Mouse (Mus musculus) layer of hippocampus, adult 18-20 months (tissue): ENCODE measurements at regions not wholly inside any gene's neighbourhood (a gene's known extent, or its start where the extent isn't known, plus 50 kb on each side); places are given as distances from the start of the nearest gene placed in this dataset.

Experiments
- DNase-seq, 2 experiments: peaks; one replicate each; pipeline ENCODE4 v3.0.0; 2022; ENCODE audit warnings: low spot score in 2 of 2

GRCm38 (mm10) chr2:128470351-128470750 is 120.7 kb upstream of the Spdye4c start:
- DNase-seq: no peak

DNA sequence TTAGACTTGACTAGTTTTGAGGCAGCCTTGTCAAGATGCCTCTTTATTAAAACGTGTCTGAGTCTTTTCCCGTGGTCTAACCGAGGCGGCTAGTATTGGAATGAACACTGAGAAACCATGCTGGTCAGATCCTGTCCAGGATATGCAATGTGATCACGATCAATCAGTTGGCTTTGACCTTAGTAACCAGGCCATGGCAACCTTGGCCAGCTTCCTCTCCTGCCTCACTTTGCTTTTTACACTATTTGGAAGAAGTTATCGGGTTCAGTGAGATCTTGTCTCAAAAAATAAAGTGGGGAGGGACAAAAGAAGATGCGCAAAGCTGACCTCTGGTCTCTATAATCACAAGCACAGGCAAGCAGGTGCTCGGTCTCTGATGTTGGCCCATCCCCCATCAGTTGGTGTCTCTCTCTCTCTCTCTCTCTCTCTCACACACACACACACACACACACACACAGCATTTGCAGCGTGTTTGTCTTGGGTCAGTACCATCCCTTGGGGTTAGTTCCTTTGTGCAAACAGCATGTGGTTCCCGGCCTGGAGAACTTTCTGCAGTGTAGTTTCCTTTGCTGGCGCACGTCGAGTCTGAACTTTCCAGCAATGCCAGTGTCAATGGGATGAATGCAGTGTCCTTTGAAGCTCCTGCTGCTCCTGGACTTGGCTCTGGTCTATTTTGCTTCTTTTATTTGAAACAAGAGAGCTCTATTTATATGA is 117.6 kb upstream of the Spdye4c start:
- no peak for DNase-seq

DNA sequence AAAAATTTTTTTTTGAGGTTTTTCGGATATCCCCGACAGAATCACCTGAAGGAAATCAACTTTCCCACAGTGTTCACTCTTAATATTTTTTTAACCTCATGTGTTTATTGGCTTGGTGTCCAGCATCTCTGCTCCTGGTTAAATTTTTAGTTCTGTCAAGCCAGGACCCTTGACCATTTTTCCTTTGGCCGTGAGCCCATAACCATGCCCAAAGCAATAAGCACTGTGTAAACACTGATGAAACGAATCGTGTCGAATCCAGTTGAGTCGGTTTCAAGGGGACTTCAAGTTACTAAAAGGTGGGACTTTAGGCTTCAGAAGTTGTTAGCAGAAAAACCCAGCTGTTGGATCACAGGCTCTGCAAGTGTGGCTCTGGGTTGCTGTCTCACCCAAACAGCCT is 117.0 kb upstream of the Spdye4c start:
- no peak for DNase-seq

- DNase-seq: no peak
Observed at GRCm38 (mm10) chr2:128477242-128477641, 113.8 kb upstream of the Spdye4c start.

DNA sequence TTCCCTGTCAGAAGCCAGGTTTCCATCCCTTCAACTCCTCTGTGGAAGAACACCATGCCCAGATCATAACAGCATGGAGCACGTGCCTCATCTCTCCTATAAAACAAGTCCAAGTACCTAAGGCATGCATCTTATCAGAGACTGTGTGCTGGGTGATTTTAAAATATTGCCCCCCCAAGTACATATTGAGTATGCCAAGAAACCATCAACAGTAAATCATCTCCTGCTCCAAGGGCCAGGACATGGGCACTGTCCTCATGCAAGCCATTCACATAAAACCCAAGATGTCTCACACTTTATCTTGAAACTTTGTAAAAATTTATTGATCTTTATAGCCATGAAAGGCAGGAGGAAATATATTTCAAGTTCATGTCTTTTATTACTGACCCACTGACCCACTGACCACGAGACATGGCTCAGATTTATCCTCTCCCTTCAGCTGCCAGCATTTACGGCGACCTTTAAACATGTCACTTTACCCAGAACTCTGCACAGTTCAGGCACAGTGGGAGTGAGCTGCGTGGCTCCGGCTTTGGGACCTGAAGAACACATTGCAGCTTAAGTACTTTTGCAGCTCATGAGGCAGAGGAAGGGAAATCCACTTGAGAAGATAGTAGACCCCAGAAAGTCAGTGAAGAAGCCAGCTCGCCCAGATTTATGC is 99.7 kb upstream of the Spdye4c start:
- no peak for DNase-seq

GRCm38 (mm10) chr2:128493871-128494270 is 97.1 kb upstream of the Spdye4c start:
- no peak for DNase-seq

GRCm38 (mm10) chr2:128497891-128498290 is 93.1 kb upstream of the Spdye4c start:
- no peak for DNase-seq

DNA sequence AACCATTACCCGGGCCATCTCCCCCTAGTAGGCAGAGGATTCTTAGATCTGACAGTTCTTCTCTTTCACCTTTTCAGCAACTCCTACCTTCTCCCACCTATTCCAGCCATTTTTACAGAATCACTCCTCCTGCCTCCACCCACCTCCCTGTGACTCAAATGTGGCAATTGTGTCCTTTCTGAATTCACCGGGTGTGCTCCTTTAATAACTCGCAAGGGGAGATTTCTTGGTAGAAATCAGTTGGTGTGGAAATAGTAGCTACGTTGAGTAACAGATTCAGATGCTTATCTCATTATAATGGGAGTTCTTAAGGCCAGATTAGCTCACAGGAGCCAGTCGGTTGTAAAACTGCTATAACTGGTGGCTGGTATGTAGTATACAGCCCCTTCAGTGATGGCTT is 92.4 kb upstream of the Spdye4c start:
- DNase-seq: no peak

DNA sequence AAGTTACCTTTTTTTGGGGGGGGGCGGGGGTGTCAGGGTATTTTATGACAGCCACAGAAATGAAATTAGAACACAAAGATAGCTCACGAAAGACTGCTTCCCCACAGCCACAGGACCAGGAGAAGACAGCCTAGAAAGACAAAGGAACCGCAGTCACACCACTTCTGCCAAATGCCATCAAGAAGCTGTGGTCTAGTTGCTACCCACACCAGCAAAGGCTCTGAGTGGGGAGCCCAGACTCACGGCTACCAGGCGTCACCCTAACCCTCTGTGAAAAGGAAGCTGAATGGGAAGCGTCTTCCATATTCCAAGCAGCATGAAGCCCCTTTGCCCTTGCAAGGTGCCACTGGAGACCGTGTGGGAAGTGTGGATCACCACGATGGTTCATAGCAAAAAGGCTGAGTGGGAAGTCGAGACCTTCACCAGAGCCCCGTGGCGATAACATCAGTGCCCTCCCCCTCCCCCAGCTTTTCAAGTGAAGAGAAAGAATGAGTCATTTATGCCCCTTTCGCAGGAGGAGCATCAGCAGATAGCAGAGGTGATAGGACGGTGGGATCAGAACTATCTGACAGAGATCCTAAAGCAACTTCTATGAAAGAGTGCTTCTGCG is 91.3 kb upstream of the Spdye4c start:
- no peak for DNase-seq

- no peak for DNase-seq
Observed at GRCm38 (mm10) chr2:128502676-128503075, 88.3 kb upstream of the Spdye4c start.

DNA sequence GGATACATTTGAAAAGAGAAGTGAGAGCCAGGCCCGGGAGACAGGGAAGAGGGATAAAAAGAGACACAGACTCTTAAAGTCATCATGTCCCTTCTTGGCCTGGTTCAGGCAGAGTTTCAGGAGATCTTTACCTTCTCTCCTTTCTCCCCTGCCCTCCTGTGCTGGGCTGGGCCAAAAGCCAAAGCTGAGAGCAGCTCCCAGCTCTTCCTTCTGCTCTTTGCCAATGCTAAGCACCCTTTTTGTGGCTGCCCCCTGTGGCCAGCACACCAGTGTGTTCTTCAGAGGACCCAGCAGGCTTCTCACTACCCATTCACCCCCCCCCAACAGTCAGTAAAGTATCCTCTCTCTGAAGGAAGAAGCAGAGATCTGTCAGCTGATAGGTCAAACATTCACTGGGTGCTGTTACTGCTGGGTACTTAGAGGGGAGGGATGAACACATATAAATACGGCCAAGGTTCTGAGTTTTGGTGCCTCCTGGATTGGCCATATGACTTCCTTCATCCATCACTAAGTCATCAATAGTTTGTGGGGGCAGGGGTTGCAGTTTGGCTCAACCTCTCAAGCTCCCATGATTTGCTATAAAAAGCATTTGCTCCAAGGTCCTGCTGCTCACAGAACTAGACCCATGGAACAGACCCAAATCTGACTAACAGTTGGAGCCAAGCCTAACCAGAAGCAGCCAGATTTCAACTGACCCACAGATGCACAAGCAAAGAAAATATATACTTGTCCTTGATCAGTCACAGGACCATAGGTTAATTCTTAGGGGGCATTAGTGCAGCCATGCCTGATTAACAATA is 87.7 kb upstream of the Spdye4c start:
- DNase-seq: no peak

DNA sequence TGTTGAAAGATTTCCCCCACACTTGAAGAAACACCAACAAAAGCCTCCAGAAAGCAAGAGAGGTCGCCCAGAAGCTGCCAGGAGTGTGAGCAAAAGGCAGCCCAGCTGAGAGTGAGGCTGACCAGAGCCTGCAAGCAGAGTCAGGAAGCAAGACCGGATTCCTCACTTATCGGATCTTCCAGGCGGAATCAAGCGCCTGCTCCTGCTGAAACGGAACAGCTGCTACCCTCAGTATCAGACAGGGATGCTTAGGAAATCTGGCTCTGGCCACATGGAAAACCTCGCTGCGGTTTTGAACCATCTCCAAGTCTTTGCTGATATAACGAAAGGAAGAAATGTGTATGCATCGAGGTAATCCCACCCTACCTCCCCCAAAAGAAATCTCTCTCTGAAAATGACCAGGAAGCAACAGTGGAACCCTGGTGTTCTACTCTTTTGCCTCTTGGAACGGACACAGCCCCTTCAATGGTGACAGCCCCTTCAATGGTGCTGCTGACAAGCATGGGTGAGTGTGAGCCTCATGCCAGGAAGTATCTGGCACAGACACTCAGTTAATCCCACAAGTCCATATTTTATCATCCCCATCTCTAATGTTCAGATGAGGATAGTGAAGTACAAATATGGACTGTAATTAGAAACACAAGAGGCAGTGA is 83.3 kb upstream of the Spdye4c start:
- no peak for DNase-seq

GRCm38 (mm10) chr2:128508244-128508605 is 82.8 kb upstream of the Spdye4c start:
- no peak for DNase-seq

- DNase-seq: no peak
Observed at GRCm38 (mm10) chr2:128511291-128511690, 79.7 kb upstream of the Spdye4c start.

DNA sequence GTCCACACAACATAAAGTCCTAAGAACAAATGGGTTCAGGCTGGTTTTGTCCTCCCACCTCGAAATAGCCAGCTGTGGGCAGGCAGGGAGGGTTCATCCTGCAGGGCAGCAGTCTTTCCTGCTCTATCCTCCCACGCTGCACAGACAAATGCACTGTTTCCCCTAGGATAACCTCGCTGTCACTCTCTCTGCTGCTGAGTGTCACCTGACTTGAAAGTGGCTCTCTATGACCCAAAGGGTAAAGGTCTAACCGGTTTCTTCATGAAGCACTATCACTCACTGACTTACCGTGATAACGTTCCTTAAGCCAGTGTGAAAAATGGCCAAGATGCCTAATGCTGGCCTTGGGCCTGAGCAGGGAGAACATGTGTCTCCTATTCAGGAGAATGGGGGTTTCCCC is 78.2 kb upstream of the Spdye4c start:
- no peak for DNase-seq

- no peak for DNase-seq
Observed at GRCm38 (mm10) chr2:128514463-128515290, 76.3 kb upstream of the Spdye4c start.

DNA sequence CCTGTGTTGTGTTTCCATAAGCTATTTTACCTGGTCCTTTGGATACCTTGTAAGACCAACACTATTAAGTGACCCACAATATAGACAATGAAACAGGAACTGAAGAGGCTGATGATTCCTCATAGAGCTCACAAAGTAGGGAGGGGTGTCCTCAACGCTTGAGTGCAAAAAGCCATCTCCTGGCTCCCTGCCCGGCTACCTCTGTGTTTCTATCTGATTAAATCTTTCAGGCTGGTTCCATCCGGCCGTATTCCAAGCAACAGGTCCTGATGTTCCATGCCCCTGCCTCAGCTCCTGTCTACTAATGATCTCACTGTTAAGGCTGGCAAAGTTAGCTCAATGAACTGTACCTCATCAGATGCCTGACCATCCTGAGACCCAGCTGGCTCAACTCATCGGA is 75.3 kb upstream of the Spdye4c start:
- no peak for DNase-seq

- no peak for DNase-seq
Observed at GRCm38 (mm10) chr2:128516694-128517093, 74.3 kb upstream of the Spdye4c start.

- no peak for DNase-seq
Observed at GRCm38 (mm10) chr2:128518142-128518541, 72.9 kb upstream of the Spdye4c start.

DNA sequence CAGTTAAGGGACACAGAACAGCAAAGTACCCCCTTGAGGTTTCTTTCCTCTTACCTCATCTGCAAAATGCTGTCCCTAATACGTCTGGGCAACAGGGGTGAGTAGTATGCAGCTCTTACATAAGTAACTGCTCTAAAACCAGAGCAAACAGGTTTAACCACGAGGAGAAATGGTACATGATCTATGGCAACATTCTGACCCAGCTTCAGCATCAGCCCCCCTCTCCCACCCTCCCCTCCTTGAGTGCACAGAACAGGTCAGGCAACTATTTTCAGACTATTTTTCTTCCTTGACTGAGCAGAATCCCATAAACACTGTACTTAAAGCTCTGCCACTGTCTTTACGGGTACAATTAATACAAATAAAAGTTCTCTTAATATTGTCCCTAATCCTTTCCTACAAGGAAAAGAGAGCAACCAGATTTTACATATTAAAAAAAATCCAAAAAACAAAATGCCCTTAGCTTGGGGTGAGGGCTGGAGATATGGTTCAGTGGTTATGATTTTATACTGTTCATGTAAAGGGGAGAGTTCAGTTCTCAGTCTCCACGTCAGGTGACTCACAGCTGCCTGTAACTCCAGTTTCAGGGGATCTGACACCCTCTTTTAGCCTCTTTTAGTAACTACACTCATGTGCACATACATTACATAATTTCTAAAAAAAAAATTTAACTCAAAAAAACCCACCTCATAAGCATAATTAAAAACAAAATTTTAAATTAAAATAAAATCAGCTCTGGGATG is 69.1 kb upstream of the Spdye4c start:
- no peak for DNase-seq
